Mouse (Mus musculus) Patski (cell line): ENCODE results near the gene Spred2. TPM values are rescaled to one million over a fixed set of nuclear protein-coding genes. Genes with fewer than 3 reads are reported as not detected.
A peak's percentile ranks its signal among the peaks of the same experiment; 100 is the strongest.

Source experiments
- ATAC-seq: fragments of 100-300 bp; one replicate; pipeline ENCODE4 v1.8.0; 2021
- CTCF ChIA-PET: fragments of 350-600 bp; sonication (Branson Sonifier 250); formaldehyde crosslinking; loops from one replicate; lab custom pipeline; 2022; ENCODE audit warnings: inconsistent platforms; lab: Charles Lee
- POLR2A ChIA-PET: fragments of 350-600 bp; sonication (Branson Sonifier 250); formaldehyde crosslinking; loops from one replicate; lab custom pipeline; 2022; ENCODE audit warnings: antibody characterized with exemption, inconsistent platforms; lab: Charles Lee
- DNase-seq: peaks from one replicate; pipeline ENCODE4 v3.0.0-alpha.2; 2011; ENCODE audit warnings: low read depth, low spot score
- H3K27me3 ChIP-seq: fragments of 371-371 bp; one replicate; pipeline ENCODE4 v1.5.1; 2021
- CTCF ChIP-seq: fragments of 100-300 bp; IDR thresholded peaks from one replicate; pipeline ENCODE4 v1.5.1; 2021
- in situ Hi-C: fragments of 300-500 bp; cut with MboI; formaldehyde crosslinking; loops from 3 replicates; pipeline ENCODE4 v1.11.1; 2018; ENCODE audit warnings: low pct_unique_long_range_greater_than_20kb, mixed read lengths
- polyA plus RNA-seq: library from polyadenylated mRNA; unstranded; gene quantifications from one replicate; pipeline ENCODE4 v1.2.3, GENCODE M21; 2021

Gene Spred2
- polyA plus RNA-seq, 1 experiment from 2014 or later = 37.4 TPM

DNA sequence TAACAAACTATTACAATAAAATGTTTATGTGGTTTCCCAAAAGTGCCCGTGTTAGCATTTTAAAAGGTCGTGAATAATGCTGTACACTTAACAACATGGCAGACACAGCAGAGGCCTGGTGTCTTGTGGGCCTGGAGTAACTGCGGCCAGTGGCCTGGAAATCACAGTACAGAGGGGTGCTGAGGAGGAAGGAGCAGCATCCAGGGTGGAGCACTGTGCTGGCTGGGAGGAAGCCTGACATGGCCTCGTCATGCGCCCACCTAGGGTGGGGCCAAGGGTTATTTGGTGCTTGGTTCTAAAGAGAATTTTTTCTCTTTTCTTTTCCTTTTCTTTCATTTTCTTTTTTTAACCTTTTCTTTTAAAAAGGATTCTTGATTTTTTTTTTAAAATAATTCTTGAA lies 64.0 kb downstream of the Spred2 start:
- TF ChIP-seq CTCF = no peak
- ChIA-PET CTCF (interaction anchor here (0.8 to 1.1 kb wide), 2 partner anchors 9 to 71 kb away, joined by 3 read pairs; no protein-coding TSS in a partner anchor), POLR2A (interaction anchor here (0.6 to 1.1 kb wide), 3 partner anchors 21 to 1189 kb away, joined by 3 to 10 read pairs (median 4); no protein-coding TSS in a partner anchor)
- DNase-seq (no peak), ATAC-seq (no peak)
- in situ Hi-C loops = no loop called here
- no peaks in the 10 kb centered on the region for H3K27me3 ChIP-seq

DNA sequence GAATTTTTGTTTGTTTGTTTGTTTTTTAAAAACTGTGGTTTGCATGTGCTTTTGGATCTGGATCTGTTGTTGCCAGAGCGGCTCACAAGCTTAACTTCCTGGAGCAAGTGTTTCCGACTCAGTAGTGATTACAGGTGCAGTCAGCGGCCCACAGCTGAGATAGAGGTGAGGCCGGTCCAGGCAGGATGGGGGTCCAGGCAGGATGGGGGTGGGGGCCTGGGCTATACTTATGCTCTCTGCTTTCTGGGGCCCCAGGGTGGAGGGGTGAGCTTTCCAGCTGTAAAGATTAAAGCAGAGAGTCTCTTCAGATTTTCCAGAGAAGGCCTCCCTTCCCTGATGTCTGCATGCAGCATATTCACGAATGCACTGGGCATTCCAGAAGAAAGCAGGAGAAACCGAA lies 64.5 kb downstream of the Spred2 start:
- POLR2A ChIA-PET = interaction anchor here (0.6 kb wide), 2 partner anchors 21 to 1189 kb away, joined by 3 to 4 read pairs; no protein-coding TSS in a partner anchor
- CTCF ChIA-PET = interaction anchor here (0.6 to 1.1 kb wide), 2 partner anchors 9 to 71 kb away, joined by 3 read pairs; no protein-coding TSS in a partner anchor
- in situ Hi-C loops = no loop called here
- ATAC-seq (no peak), DNase-seq (no peak)
- TF ChIP-seq CTCF = no peak
- no peaks in the 10 kb centered on the region for H3K27me3 ChIP-seq

DNA sequence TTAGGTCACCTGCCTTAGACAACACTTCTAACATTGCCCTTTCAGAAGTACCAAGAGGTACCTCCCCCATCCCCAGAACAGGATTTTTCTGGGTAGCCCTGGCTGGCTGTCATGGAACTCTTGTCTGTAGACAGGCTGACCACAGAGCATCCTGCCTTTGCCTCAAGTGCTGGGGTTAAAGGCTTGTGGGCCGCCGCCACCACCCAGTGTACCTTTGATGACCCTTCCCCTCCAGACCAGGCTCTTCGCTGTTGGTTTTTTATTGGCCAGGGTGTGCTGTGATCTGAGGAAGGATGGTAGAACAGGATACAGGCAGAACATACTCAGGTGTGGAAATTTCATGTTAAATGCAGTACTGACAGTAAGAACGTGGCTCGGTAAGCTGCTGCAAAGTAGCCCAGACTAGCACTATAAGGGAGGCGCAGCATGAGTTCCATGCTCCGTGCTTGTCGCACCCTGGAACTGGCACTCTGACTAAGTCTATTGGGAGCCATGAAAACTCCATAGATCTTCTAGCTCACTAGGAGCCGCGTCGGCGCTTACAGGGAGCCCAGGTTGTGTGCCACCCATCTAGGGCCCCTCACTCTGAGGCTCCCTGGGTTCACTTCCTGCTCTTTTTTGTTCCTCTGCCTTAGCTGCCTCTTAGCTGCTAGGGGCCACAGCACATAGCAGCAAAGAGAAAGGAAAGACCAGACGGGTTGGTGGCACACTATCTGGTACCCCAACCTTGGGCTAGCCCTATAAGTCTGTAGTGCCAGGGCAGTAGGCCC lies 65.2 kb downstream of the Spred2 start:
- ChIA-PET CTCF (interaction anchor here (0.6 kb wide), 1 partner anchor 9 kb away, joined by 3 read pairs; no protein-coding TSS in a partner anchor), POLR2A (no interaction called here)
- no peak for ATAC-seq
- no peak for DNase-seq
- TF ChIP-seq CTCF = no peak
- in situ Hi-C loops = no loop called here
- no peaks in the 10 kb centered on the region for H3K27me3 ChIP-seq

DNA sequence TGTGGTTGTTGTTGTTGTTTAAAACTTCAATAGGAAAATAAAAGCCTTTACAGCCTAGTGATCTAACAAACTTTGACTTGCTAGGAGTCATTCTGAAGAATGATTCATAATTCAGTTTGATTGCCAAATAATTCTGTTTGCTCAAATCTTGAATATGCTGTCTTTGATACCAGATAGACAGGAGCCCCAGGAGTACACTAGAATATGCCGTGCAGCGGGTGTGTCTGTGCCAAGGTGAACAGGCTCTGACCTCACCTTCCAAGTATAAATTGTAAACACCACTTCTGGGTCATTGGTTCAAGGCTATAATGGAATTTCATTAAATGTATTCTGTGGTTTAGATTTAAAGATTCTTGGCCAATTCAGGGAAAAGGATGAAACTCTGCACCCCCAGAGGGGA lies 66.6 kb downstream of the Spred2 start:
- TF ChIP-seq CTCF = no peak
- in situ Hi-C loops = no loop called here
- ChIA-PET CTCF (no interaction called here), POLR2A (no interaction called here)
- DNase-seq (no peak), ATAC-seq (no peak)
- H3K27me3 ChIP-seq = no peaks in the 10 kb centered on the region

DNA sequence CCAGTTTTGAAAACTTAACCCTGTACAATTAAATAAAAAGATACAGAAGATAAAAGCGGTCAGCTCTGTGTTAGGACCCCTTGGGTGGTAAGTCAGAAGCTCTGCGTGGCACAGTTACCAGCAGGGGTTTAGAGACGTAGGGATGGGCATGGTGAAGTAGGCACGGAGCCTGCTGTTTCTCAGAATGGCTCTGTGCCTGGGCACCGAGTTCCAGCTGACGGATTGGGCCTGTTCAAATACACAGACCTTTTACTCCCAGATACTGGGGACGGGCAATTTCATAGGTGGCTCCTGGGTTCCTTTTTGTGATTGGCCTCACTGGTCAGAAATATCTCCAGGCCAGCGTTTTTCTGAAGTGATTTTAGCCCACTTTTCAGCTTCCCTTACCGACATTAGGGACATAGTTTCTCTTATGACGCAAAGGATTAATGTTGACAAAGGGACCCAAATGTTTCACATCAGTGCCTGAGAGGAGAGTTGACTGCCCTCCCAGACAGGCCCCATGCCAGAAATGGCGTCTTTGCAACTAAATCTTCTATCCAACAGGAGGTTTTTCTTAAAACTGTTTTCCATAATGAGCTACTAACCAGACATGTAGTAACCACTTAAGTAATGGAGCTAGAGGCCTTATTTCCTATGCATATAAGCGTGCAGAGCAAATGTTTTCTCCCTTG lies 67.3 kb downstream of the Spred2 start:
- no peaks in the 10 kb centered on the region for H3K27me3 ChIP-seq
- CTCF ChIA-PET = interaction anchor here (1.3 to 1.6 kb wide), 2 partner anchors 23 to 59 kb away, joined by 3 to 5 read pairs; no protein-coding TSS in a partner anchor
- POLR2A ChIA-PET = no interaction called here
- DNase-seq (no peak), ATAC-seq (no peak)
- TF ChIP-seq CTCF = no peak
- in situ Hi-C loops = no loop called here

DNA sequence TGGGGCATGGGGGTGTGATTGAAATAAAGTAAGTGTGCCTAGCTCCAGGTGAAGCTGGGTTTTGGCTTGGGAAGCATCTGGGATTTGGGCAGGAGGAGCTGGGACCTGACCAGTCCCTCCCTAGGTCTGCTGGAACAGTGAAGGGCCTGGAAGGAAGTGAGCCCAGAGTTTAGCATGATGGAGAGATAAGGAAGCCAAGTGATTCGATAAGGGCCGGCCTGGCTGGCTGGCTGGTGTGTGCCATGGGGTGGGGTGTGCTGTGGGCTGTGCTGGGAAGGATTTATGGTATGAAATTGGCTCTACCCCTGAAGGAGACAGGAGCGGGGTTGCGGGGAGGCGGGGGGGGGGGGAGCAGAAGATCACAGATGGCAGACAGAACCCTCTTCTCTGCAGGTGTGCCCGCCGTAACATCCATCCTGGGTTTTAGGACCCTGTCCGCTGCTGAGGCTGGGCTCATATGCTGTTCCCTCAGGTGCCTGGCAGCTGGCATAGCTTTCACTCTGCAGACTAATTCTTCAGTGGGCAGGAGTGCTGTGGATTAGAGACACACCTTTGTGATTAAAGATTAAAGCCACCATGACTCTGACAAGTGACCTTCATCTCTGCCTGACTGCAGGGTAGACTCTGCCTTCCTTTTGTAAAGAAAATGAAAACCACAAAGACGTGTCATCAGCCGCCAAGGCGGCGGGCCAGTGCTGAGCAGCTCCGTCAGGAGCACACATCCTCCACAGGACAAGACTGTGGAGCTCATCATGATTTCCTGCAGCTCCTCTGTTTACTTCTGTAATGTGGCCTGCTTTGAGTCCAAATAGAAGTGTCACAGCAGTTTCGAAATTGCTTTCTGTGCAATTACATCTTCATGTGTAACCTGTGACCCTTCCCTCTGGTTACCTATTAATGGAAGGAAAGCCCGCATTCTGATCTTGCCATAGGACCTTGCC lies 68.4 kb downstream of the Spred2 start:
- TF ChIP-seq CTCF = no peak
- ChIA-PET CTCF (interaction anchor here (1.3 to 1.6 kb wide), 2 partner anchors 24 to 61 kb away, joined by 3 to 5 read pairs; no protein-coding TSS in a partner anchor), POLR2A (no interaction called here)
- in situ Hi-C loops = no loop called here
- DNase-seq (no peak), ATAC-seq (peak; percentile 64)
- no peaks in the 10 kb centered on the region for H3K27me3 ChIP-seq

DNA sequence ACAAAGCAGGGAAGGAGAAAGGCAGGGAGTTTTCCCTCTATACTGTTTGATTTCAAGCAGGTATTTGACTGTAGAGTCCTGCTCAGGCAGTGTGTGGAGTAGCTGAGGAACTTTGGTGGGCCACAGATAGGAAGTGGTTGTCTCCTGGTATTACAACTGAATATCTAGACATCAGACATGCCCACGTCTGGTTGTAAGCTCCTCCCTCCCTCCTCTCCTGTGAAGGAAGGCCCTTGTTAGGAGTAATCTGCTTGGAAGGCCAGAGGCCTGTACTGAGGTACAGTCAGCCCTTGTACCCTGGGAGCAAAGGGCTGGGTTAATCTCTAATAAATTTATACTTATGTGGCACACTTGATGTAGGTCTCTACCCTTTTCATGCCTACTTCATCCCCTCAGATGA lies 69.6 kb downstream of the Spred2 start:
- in situ Hi-C loops = no loop called here
- ATAC-seq (no peak), DNase-seq (no peak)
- ChIA-PET CTCF (no interaction called here), POLR2A (no interaction called here)
- no peak for TF ChIP-seq CTCF
- no peaks in the 10 kb centered on the region for H3K27me3 ChIP-seq

DNA sequence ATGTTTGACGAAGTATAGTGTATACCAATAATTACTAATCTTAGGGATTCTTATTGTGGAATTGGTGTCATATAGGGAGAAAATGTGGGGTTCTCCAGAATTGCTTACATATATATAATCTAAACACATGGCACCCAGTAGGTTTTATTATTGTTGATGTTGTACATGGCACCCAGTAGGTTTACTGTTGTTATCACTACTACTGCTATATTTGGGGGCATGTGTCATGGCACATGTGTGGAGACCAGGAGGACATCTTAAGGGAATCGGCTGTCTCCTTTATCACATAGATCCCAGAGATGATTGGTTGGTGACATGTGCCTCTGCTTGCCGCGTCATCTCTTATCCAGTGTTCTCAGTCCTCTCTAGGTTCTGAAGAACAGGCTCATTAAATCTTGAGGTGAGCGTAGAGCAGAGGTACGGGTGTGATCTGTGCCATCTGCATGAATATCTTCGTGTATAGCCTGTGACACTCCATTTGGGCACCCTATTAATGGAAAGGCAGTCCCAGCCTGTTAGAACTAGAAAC lies 70.2 kb downstream of the Spred2 start:
- no peak for TF ChIP-seq CTCF
- ChIA-PET CTCF (no interaction called here), POLR2A (no interaction called here)
- H3K27me3 ChIP-seq = no peaks in the 10 kb centered on the region
- DNase-seq = no peak
- no peak for ATAC-seq
- in situ Hi-C loops = no loop called here

DNA sequence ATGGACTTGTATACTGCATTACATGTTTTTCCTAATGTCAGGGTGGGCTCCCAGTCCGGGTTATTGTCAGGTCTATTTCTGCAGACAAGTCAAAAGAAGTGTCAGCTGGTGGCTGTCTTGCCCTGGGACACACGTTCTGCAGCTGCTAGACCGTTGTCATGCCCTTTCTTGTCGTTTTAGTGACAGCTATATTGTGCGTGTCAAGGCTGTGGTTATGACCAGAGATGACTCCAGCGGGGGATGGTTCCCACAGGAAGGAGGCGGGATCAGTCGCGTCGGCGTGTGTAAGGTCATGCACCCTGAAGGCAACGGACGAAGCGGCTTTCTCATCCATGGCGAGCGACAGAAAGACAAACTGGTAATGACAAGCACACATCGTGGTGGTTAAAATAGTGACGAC lies 73.8 kb downstream of the Spred2 start:
- no peak for TF ChIP-seq CTCF
- in situ Hi-C loops = no loop called here
- POLR2A ChIA-PET = interaction anchor here (0.6 kb wide), 1 partner anchor 917 kb away, joined by 3 read pairs; no protein-coding TSS in a partner anchor
- DNase-seq (no peak), ATAC-seq (no peak)
- CTCF ChIA-PET = interaction anchor here (0.9 to 1.2 kb wide), 2 partner anchors 9 to 10 kb away, joined by 3 read pairs; no protein-coding TSS in a partner anchor
- H3K27me3 ChIP-seq = no peaks in the 10 kb centered on the region

DNA sequence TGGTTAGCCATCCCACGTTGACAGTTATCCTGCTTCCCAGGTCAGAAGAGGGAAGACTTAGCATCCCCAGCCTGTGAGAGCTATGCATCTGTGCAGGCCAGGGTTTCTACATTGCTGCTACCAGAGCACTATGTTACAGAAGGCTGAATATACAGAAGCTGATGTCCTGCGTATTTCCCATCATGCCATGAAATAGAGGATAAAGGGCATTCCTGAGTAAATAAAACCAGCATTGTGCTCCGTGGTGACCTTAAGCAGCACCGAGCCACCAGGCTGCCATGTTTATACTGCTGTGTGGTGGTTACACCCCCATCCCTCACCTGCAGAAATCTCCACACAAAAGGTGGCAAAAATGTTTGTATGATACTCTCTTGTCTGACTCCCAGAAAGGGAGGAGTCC lies 78.7 kb downstream of the Spred2 start:
- in situ Hi-C loops = no loop called here
- no peak for TF ChIP-seq CTCF
- no peak for DNase-seq
- no peak for ATAC-seq
- POLR2A ChIA-PET = no interaction called here
- no peaks in the 10 kb centered on the region for H3K27me3 ChIP-seq
- CTCF ChIA-PET = no interaction called here
